Mouse (Mus musculus): Measurements from ENCODE around the gene Hapln2.
A peak's percentile ranks its signal among the peaks of the same experiment; 100 is the strongest.

The Hapln2 gene

GRCm38 (mm10) chr3:88005822-88006786 is 21.3 kb downstream of the Hapln2 start:
- no peak for DNase-seq (ENCODE audit: low read depth, low spot score)

- no peak for DNase-seq (ENCODE audit: low read depth, low spot score)
Observed at GRCm38 (mm10) chr3:88002291-88002976, 24.9 kb downstream of the Hapln2 start.

- DNase-seq (ENCODE audit: low read depth, low spot score), result no peak
Observed at GRCm38 (mm10) chr3:88000816-88001595, 26.4 kb downstream of the Hapln2 start.

GRCm38 (mm10) chr3:88000181-88000580 is 27.2 kb downstream of the Hapln2 start, which contains the start of gene Bcan:
Gene Bcan (minus strand): TSS chr3:88000230.
- no peak for DNase-seq (ENCODE audit: low read depth, low spot score)

- no peak for DNase-seq (ENCODE audit: low read depth, low spot score)
Observed at GRCm38 (mm10) chr3:87999243-87999895, 28.0 kb downstream of the Hapln2 start.

GRCm38 (mm10) chr3:87998747-87999146 is 28.6 kb downstream of the Hapln2 start:
- no peak for DNase-seq (ENCODE audit: low read depth, low spot score)

- DNase-seq (ENCODE audit: low read depth, low spot score), result no peak
Observed at GRCm38 (mm10) chr3:87996971-87997614, 30.3 kb downstream of the Hapln2 start.

- DNase-seq (ENCODE audit: low read depth, low spot score), result no peak
Observed at GRCm38 (mm10) chr3:87996401-87996800, 31.0 kb downstream of the Hapln2 start.

GRCm38 (mm10) chr3:87995331-87995730 is 32.1 kb downstream of the Hapln2 start:
- DNase-seq (ENCODE audit: low read depth, low spot score), result no peak

GRCm38 (mm10) chr3:87993436-87993835 is 33.9 kb downstream of the Hapln2 start:
- DNase-seq (ENCODE audit: low read depth, low spot score), result no peak

GRCm38 (mm10) chr3:87989935-87990334 is 37.4 kb downstream of the Hapln2 start:
- no peak for DNase-seq (ENCODE audit: low read depth, low spot score)

- no peak for DNase-seq (ENCODE audit: low read depth, low spot score)
Observed at GRCm38 (mm10) chr3:87988068-87988467, 39.3 kb downstream of the Hapln2 start.

GRCm38 (mm10) chr3:87987633-87988032 is 39.8 kb downstream of the Hapln2 start:
- no peak for DNase-seq (ENCODE audit: low read depth, low spot score)

- DNase-seq (ENCODE audit: low read depth, low spot score), result peak; percentile 97
Observed at GRCm38 (mm10) chr3:87986868-87987267, 40.5 kb downstream of the Hapln2 start.

GRCm38 (mm10) chr3:87985505-87986320 is 41.7 kb downstream of the Hapln2 start:
- DNase-seq (ENCODE audit: low read depth, low spot score), result no peak

GRCm38 (mm10) chr3:87984094-87984493 is 43.3 kb downstream of the Hapln2 start:
- DNase-seq (ENCODE audit: low read depth, low spot score), result no peak

GRCm38 (mm10) chr3:87983627-87984026 is 43.8 kb downstream of the Hapln2 start:
- no peak for DNase-seq (ENCODE audit: low read depth, low spot score)

- no peak for DNase-seq (ENCODE audit: low read depth, low spot score)
Observed at GRCm38 (mm10) chr3:87982836-87983601, 44.4 kb downstream of the Hapln2 start.

Data from retina, postnatal 7 days (tissue).